ENCODE assay signal across 8 mouse cellular contexts in the genomic region with DNA sequence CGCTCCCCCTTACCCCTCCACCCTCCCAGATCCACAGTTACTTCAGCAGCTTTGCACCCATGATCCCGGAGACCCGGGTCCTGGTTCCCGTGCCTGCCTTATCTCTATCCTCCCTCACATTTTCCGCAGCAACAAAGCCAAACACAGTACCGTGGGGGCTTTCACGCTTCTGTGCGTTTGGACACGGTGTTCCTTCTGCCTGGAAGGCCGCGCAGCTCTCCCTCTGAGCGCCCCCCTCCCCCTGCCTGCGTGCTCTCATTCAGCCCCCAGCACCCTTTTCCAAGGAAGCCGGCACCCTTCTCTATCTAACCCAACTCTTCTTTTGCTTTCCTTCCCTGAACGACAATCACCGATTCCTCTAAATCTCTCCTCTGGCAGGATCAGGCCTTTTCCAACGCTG. TPM values are rescaled to one million over a fixed set of nuclear protein-coding genes. Genes with fewer than 3 reads are reported as not detected.
DNase-seq lines count a peak whose midpoint lies in the region; ATAC-seq and TF ChIP-seq lines count a peak whose summit lies in the region.

No protein-coding gene starts in this region.

- H3K36me3 ChIP-seq in heart, adult 2 months (ENCODE audit: control insufficient read depth, insufficient read depth, low read length), result no peaks in the 10 kb centered on the region
- no peaks in the 10 kb centered on the region for H3K36me3 ChIP-seq in kidney, embryonic 14.5 days (ENCODE audit: control insufficient read depth, insufficient read depth, low read length)
- H3K36me3 ChIP-seq in liver, embryonic 16.5 days (ENCODE audit: control insufficient read depth, insufficient read depth), result no peaks in the 10 kb centered on the region

- H3K9me3 ChIP-seq in kidney, embryonic 14.5 days (ENCODE audit: control insufficient read depth, low read length), result no peaks in the 10 kb centered on the region
- H3K9me3 ChIP-seq in liver, embryonic 16.5 days (replicated peaks; ENCODE audit: control insufficient read depth, low read length), result no peaks in the 10 kb centered on the region

- H3K4me1 ChIP-seq in heart, adult 2 months (ENCODE audit: control insufficient read depth, insufficient read depth, low read length), result peaks cover 6% of the 10 kb centered on the region
- H3K4me1 ChIP-seq in kidney, embryonic 14.5 days (ENCODE audit: control insufficient read depth, insufficient read depth, low read length), result peaks cover 10% of the 10 kb centered on the region; the same call in 1 of the 2 replicates
- H3K4me1 ChIP-seq in liver, embryonic 16.5 days (ENCODE audit: control insufficient read depth, low read depth, low read length), result peaks cover 2% of the 10 kb centered on the region; the same call in 1 of the 2 replicates

- H3K27me3 ChIP-seq in heart, adult 2 months (ENCODE audit: control insufficient read depth, insufficient read depth, low read length), result no peaks in the 10 kb centered on the region
- no peaks in the 10 kb centered on the region for H3K27me3 ChIP-seq in kidney, embryonic 14.5 days (ENCODE audit: control insufficient read depth, insufficient read depth, low read length)
- peaks cover 4% of the 10 kb centered on the region; the same call in 1 of the 2 replicates for H3K27me3 ChIP-seq in liver, embryonic 16.5 days (ENCODE audit: control insufficient read depth, insufficient read depth, low read depth, low read length)

- H3K27ac ChIP-seq in left cerebral cortex, adult 2 months, result peak overlapping the region; percentile 81
- peak overlapping the region; percentile 86 for H3K27ac ChIP-seq in heart, adult 2 months
- peak overlapping the region; percentile 79 for H3K27ac ChIP-seq in kidney, embryonic 14.5 days (ENCODE audit: low read depth, low read length)
- no peak overlapping the region for H3K27ac ChIP-seq in liver, embryonic 16.5 days (ENCODE audit: low read length)

- intact Hi-C loops in left cerebral cortex, adult 2 months (cut with DNase I), result no loop called here
- intact Hi-C loops in heart, adult 2 months (cut with DNase I), result loop anchor here (5.0 kb wide), 1 partner anchor 78 kb away; the partner anchor contains the start of gene Rcc1l

- peak overlapping the region; percentile 68 for H3K9ac ChIP-seq in heart, adult 2 months (ENCODE audit: low read depth, low read length)
- H3K9ac ChIP-seq in kidney, embryonic 14.5 days (ENCODE audit: low read depth, low read length), result peak overlapping the region; percentile 76
- peak overlapping the region; percentile 34; the same call in 1 of the 2 replicates for H3K9ac ChIP-seq in liver, embryonic 16.5 days (ENCODE audit: low read depth, low read length)

- 0% methylated on average over 17 of the region's 17 CpGs for WGBS in heart, adult 2 months
- WGBS in kidney, embryonic 14.5 days, result under 1% methylated on average over 17 of the region's 17 CpGs
- WGBS in liver, embryonic 16.5 days (ENCODE audit: insufficient replicate concordance), result 2% methylated on average over 17 of the region's 17 CpGs

- DNase-seq in left cerebral cortex, adult 2 months (ENCODE audit: extremely low spot score in 1 of 2, low spot score in 2 of 2), result peak; percentile 33 to 40
- no peak for DNase-seq in left cerebral cortex, adult 9 months (ENCODE audit: low spot score in 2 of 2)
- peak; percentile 53 for DNase-seq in brain, adult 2 months (ENCODE audit: low read depth, low spot score)
- no peak for DNase-seq in heart, adult 2 months
- peak; percentile 42 for DNase-seq in right cerebral cortex, postnatal 14 days
- no peak for DNase-seq in urinary bladder, adult 18-20 months (ENCODE audit: low spot score in 2 of 2)

- H3K4me2 ChIP-seq in kidney, embryonic 14.5 days (replicated peaks; ENCODE audit: low read depth, low read length), result peak overlapping the region; percentile 95
- peak overlapping the region; percentile 87 for H3K4me2 ChIP-seq in liver, embryonic 16.5 days (ENCODE audit: low read depth, low read length)

- TF ChIP-seq POLR2A in heart, adult 2 months (IDR thresholded peaks at IDR 0.05; ENCODE audit: insufficient read depth, low read depth, low read length), result no peak

- ATAC-seq in kidney, embryonic 14.5 days (ENCODE audit: low FRiP score, low TSS enrichment), result peak; percentile 45
- ATAC-seq in liver, embryonic 16.5 days (ENCODE audit: low read depth), result no peak

- H3K4me3 ChIP-seq in left cerebral cortex, adult 2 months, result peak overlapping the region; percentile 96
- peak overlapping the region; percentile 88 for H3K4me3 ChIP-seq in heart, adult 2 months
- peak overlapping the region; percentile 84 for H3K4me3 ChIP-seq in kidney, embryonic 14.5 days (ENCODE audit: low read length)
- H3K4me3 ChIP-seq in liver, embryonic 16.5 days (ENCODE audit: low read depth, low read length), result peak overlapping the region; percentile 65

- H3K79me2 ChIP-seq in heart, adult 2 months (replicated peaks; ENCODE audit: control insufficient read depth, insufficient read depth, low read length), result no peaks in the 10 kb centered on the region

- TF ChIP-seq CTCF in left cerebral cortex, adult 2 months (IDR thresholded peaks at IDR 0.05), result no peak
- no peak for TF ChIP-seq CTCF in heart, adult 2 months (IDR thresholded peaks at IDR 0.05)

- TF ChIP-seq EP300 in heart, adult 2 months (IDR thresholded peaks at IDR 0.05; ENCODE audit: insufficient read depth, low read depth, low read length), result no peak

RNA-seq across cellular contexts. Expression of gene Castor2, which starts 0.5 kb away (rescaled TPM):
- 10 to 100 TPM; 86.7 to 93.1 TPM for total RNA-seq in left cerebral cortex, adult 2 months (2021)
- total RNA-seq in heart, adult 2 months (2021), result 10 to 100 TPM; 20.7 to 21.1 TPM
- polyA plus RNA-seq in heart, adult 2 months (2012; rRNA removed), result 14.2 and 18.2 TPM in 2 replicates
- 8.7 and 10.5 TPM in 2 replicates for polyA plus RNA-seq in kidney, embryonic 14.5 days (2014; fragmentation: Nextera tagmentation; extraction: Ambion mirVana)
- 0.67 and 0.73 TPM in 2 replicates for polyA plus RNA-seq in liver, embryonic 16.5 days (2015; fragmentation: Nextera tagmentation; extraction: Ambion mirVana)

Comparison
In these comparisons a context has a peak if more than half of its experiments do, and no peak if none do; other contexts are left out.
1. DNase-seq: peak in left cerebral cortex, adult 2 months (2 of 2), brain, adult 2 months (single experiment) and right cerebral cortex, postnatal 14 days (single experiment); none in left cerebral cortex, adult 9 months (0 of 2), heart, adult 2 months (0 of 2) and urinary bladder, adult 18-20 months (0 of 2).
2. Peak in every context shown above with its lines, with median percentiles within 50 percentile points of each other: H3K4me3 ChIP-seq and H3K9ac ChIP-seq.